Mouse (Mus musculus) CH12F3 (cell line): ENCODE data around the gene Mgmt.

ENCODE experiments used
- in situ Hi-C: fragments of 300-500 bp; cut with MboI; formaldehyde crosslinking; loops from 2 replicates; pipeline ENCODE4 v1.14.3; 2020; ENCODE audit warnings: low sequenced_read_pairs

The Mgmt gene

DNA sequence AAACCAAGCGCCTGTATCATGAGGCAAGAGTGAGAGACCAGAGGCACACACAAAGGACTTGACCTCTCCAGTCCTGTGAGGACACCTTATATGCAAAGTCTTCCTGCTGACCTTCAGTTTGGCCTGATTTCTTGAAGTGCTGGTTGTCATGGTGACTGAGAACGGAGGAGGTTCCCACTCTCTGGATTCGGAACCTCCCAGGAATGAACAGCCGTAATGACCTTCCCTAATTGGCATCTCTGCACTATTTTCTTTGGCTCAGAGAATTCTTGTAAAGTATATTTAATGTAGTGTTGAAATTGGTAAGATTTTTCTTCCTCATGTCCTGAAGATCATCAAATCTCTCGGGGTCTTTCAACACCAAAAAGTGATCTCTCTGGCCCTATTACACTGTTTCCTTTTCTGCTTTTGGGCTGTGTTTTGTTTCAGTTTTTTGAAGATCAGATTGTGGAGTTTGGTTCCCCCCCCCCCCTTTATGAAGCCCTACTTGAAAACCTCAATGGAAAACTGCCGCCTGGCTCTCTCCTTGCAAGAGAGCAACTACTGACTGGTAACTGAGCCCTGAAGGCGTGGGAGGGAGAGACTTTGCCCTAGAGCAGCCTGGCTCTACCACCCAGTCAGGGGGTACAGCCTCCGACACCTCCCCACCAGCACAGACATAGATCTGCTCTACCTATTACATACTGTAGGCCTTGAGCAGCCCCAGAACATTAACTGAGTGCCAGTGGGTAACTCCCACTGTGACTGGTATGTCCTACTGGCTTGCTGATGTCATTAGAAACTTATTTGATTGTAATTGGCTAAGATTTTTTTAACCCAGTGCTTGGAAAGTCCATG lies 153.9 kb downstream of the Mgmt start:
- in situ Hi-C loops = no loop called here

DNA sequence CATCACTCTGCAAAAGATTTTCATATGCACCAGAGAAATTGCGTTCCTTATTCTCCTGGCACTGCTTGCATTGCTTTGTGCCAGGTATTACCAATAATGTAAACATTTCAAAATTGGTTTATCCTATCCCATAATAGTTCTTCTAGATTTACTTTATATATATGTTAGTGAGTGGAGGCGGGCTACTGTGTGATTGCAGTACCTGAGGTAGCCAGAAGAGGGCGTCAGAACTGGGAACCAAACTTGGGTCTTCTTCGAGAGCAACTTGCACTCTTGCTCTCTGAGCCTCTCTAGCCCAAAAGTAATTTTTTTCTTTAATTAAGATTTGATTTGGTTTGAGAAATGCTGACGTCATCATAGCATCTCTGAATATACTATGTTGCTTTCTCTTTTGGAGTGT lies 159.9 kb downstream of the Mgmt start:
- in situ Hi-C loops = no loop called here

DNA sequence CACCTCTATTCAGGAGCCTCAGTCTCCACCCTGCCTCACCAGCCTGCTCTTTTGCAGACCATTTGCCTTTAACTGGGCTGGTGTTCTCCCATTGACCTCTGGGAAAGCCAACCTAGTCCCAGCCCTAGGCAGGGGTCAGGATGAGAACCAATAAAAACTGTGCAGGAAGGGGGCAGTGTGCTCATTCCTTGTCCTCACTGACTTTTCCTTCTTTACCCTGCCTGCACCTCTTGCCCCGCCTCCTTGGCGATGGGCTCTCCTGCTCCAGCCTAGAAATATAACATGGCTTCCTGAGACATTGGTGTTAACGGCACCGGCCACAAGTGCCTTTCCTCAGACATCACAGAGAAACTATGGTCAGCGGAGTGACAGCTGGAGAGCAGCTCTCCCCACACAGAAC lies 161.7 kb downstream of the Mgmt start:
- in situ Hi-C loops = no loop called here

DNA sequence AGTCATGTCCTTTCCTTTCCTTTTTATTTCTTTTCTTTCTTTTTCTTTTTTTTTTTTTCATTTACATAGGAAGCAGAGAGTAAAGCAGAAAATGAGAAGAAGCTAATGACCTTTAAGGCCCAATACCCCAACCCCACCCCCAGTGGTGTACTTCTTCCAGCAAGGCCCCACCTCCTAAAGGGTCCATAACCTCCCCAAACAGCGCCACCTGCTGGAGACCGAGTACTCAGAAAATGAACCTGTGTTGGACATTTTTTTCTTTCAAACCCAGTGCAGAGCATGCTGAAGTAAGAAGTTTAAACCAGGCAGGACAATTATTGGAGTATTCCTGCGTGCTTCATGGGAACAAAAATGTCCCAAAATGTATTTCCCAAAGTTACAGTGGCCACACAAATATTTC lies 166.1 kb downstream of the Mgmt start:
- in situ Hi-C loops = no loop called here

DNA sequence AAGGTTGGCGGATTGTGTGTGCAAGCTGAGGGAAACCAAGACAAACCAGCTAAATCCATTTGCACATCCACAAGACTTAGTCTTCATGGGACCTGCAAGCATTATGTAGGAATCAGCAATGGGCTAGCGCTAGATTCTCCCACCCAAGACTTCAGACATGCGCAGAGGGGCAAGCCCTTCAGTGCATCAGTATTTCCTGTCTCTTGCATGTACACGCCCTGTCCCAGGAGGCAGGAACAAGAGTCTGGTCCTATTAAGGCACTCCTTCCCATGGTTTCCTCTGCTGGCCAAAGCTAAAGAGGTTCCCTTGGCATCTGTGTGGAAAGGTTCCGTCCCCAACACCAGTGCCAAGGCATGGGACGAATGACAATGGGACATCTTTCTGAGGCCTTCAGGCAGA lies 166.7 kb downstream of the Mgmt start:
- in situ Hi-C loops = no loop called here

GRCm38 (mm10) chr7:137064255-137064654 lies 169.8 kb downstream of the Mgmt start:
- in situ Hi-C loops = no loop called here

- in situ Hi-C loops = no loop called here
Measured at GRCm38 (mm10) chr7:137065408-137065807, 171.0 kb downstream of the Mgmt start.

- in situ Hi-C loops = no loop called here
Measured at GRCm38 (mm10) chr7:137066211-137066610, 171.8 kb downstream of the Mgmt start.

DNA sequence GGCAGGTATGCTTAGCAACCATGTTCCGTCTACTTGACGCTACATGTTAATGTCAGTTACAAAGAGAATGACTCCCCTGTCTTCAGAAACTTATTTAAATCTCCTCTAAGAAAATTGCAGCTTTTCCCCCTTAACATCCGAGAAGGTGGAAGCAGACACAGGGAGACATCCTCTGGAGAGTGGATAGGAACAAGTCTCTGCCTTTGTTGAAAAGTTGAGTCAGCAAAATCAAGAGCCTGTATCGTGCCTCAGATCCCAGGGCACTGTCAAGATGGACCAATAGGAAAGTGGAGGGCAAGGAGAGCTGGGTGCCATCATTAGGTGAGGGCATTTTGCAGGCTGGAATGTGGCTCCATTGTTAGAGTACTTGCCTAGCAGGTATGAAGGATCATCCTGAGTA lies 172.6 kb downstream of the Mgmt start:
- in situ Hi-C loops = no loop called here

DNA sequence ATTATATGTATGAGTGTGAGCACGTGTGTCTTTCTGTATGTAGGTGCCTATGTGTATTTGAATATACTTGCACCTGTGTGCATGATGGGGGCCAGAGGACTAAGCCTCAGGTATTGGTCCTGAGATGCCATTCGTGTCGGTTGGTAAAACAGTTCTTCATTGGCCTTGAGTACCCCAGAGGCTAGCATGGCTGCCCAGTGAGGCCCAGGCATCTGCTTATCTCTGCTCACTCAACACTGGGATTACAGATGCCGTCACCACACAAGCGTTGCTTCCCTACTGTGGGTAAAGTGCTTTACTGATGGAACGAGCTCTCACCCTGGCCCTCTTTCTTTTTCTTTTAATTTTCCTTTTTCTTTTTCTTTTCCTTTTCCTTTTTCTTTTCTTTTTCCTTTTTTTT lies 173.3 kb downstream of the Mgmt start:
- in situ Hi-C loops = no loop called here

GRCm38 (mm10) chr7:137068796-137069195 lies 174.4 kb downstream of the Mgmt start:
- in situ Hi-C loops = no loop called here

DNA sequence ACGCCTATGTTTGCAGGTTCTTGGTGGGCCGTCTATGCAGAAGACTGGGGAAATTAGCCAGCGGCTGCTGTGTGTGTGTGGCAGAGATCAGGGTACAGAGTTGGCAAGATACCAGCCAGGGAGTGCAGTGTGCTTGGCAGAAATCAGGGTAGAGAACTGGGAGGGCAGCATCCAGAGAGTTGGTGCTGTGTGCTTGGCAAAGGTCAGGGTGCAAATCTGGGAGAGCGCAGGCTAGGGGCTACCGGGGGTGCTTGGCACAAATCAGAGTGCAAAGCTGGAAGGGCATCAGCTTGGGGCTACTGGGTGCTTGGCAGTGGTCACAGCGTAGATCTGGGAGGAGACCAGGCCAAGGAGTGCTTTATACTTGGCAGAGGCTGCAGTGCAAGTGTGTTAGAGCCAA lies 175.4 kb downstream of the Mgmt start:
- in situ Hi-C loops = no loop called here

- in situ Hi-C loops = no loop called here
Measured at GRCm38 (mm10) chr7:137071346-137071745, 176.9 kb downstream of the Mgmt start.

- in situ Hi-C loops = no loop called here
Measured at GRCm38 (mm10) chr7:137073878-137074277, 179.5 kb downstream of the Mgmt start.

GRCm38 (mm10) chr7:137074324-137074723 lies 179.9 kb downstream of the Mgmt start:
- in situ Hi-C loops = no loop called here

DNA sequence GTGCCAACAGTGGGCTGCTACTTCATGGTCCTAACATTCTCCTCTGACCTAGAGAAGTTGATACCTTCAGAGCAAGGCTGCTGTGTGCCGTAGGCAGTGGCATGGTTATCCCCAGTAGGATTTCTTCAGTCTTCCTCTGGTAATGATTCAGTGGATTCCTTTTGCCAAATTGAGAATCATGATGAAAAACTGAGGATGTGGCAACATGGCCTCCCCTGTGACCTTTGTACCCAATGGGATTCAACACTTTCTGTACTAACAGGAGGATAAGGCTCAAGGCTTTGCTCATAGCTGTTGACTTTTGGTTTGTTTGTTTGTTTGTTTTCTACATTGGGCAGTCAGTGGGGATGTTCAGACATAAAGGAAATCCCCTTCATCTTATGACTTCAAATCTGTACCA lies 180.9 kb downstream of the Mgmt start:
- in situ Hi-C loops = no loop called here

- in situ Hi-C loops = no loop called here
Measured at GRCm38 (mm10) chr7:137080171-137080570, 185.8 kb downstream of the Mgmt start.

GRCm38 (mm10) chr7:137082171-137082570 lies 187.8 kb downstream of the Mgmt start:
- in situ Hi-C loops = no loop called here

- in situ Hi-C loops = no loop called here
Measured at GRCm38 (mm10) chr7:137084651-137085050, 190.2 kb downstream of the Mgmt start.

DNA sequence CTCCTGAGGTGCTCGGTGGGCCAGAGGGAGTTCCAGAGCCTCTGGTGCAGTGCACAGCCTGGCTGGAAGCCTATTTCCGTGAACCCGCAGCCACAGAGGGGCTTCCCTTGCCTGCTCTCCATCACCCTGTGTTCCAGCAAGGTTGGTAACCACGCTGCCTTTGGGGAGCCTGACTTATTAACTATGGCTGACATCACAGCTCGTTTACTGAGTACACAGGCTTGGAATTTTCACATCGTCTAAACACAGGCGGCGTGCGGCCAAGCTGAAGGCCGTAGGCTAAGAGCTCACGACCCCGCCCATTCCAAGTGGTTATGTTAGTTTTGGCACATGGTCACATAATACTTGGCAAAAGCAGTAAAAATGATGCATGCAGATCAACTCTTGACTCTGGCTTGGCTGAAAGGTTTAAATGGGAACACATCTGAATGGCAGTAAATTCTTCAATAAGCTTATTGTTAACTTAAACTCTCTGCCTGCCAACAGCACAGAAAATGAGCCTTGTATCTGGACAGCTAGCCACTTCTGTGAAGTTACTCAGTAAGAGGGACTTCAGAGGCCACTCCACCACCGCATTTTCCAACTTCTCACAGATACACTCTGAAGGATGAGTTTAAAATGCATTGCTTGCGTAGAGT lies 191.7 kb downstream of the Mgmt start:
- in situ Hi-C loops = no loop called here

- in situ Hi-C loops = no loop called here
Measured at GRCm38 (mm10) chr7:137087136-137087535, 192.7 kb downstream of the Mgmt start.

DNA sequence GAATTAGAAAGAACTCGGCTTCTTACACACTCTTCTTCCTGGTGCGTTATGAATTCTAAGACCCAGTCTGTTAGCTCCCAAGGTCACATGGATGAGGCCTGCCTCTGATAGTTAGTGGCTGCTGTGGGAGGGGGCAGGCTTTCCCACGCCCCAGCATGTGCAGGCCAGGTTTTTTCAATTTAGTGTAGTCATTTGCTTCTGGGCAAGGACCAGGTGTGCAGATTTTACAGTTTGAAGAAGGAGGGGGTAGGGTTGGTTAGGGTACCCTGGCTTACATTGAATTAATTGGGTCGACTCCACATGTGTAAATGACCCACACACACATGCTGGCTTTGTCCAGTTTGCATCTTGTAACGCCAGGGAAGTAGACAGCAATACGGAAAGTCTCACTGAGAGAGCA lies 193.7 kb downstream of the Mgmt start:
- in situ Hi-C loops = no loop called here

- in situ Hi-C loops = no loop called here
Measured at GRCm38 (mm10) chr7:137094551-137094950, 200.1 kb downstream of the Mgmt start.
